Mouse (Mus musculus): ENCODE data around the gene Mtx2.

Gene Mtx2

DNA sequence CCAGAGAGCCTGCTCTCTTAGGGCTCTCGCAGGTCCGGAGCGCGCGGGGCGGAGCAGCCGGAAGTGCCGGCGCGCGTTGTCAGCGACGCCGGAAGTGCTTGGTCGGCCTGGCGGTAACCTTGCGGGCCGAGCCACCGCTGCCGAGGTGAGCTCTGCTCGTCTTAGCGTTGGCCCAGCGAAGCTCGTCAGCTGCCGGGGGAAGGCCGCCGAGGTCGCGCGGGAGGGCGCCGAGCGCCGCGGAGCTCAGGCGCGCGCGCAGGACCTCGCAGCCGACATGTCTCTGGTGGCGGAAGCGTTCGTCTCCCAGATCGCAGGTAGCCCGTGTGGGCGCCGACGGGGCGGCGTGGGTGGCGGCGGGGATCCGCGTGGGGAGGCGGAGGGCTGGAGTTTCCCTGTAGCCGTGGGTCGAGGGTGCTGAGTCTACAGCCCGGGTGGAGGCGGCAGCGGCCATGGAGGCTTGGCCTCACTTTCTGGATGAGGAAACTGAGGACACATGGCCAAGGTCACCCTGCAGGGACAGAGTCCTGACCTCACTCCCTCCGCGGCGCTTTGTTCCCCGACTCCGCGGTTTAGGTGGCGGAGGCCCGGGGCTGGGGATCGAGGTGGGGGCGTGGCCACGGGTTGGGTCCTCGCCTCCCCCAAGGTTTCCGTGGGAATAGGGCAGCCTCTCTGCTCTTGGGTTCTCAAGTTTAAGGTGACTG is at the start of gene Mtx2:
Gene Mtx2 (plus strand): TSS at position 74 of the 701 bp plus-strand sequence.
- DNase-seq, result peak; percentile 88

DNA sequence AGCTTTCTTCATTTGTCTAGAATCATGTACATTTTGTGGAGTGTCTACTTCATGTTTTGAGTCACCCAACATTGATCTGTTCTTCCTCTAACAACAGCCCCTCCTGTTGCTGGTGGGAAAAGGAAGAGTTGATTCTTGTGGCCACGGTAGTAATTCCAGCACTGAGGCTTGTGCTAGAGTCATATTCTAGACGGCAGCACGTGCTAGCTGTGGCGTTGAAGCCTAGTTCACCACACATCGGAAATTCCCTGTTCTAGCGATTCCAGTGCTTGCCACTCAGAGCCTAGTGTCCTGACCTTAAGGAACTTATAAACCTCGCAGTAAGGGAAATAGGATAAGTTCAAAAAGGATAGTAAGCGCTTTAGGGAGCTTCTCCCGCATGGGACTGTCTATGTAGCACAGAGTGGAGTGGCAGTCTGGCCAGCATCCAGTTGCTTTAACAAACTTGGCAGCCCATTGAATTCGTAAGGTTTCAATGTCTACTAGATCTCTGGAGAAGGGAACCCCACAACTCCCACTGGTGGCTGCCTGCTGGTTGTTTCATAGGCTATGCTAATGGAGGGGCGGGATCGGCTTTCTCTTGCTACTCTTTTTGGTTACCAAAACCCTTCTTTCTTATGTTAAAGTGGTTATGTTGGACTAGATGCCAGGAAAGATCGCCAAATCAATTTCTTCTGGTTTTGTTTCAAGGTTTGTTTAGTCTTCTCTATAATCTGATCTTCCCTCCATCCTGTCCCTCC is 47.9 kb upstream of the Mtx2 start:
- no peak for DNase-seq

DNA sequence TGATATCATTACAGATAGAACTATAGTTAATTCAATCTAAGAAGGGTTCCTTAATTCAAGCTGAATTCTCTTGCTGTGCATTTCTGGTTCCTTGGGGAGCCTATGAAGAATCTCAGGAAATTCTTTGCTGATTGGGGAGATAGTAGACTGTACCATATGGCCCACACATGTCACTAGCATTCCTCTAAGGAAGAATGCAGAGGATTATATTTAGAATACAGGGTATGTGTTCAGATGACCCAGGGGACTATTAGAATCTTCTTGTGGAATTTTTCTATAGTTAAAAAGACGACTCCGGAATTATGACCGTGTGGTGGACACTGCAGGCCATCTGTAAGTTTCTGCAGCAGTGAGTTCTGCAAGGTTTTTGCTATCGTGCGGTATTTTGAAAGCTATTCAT is 44.2 kb upstream of the Mtx2 start:
- DNase-seq, result no peak

DNA sequence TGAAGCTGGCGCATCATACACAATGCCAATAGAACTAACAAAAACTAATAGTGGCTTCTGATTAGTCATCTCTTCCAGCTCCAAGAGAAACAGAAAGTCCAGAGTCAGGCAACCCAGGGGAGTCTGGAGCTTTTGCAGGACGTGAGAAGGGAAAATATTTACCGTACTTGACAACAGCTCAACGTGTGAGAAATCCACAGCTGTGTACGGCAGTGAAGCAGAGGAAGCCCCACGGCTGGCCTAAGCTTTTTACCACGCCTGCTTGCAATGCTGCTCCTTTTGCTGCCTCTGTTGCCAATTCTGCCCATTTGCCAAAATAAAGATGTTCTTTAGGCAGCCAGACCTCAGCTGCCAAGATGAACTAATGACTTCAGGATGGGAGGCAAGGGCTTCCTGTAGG is 30.1 kb upstream of the Mtx2 start:
- no peak for DNase-seq

DNA sequence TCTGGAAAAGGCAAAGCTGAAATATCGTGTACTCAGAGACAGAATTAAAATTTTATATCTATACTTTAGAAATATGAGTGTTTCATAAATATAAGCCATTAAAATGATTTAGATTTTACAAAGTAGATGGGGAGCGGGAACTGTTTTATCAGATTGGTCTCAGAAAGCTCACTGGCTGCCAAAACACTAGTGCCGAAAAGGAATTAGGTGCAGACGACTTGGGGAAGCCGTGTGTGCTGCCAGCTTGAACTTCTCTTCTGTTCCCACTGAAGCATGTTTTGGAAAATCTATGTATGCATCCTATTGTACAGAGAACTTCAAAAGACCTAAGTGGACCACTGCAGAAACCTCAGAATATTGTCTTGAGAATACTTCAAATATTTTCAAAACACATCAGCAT is 17.2 kb upstream of the Mtx2 start:
- DNase-seq, result no peak

DNA sequence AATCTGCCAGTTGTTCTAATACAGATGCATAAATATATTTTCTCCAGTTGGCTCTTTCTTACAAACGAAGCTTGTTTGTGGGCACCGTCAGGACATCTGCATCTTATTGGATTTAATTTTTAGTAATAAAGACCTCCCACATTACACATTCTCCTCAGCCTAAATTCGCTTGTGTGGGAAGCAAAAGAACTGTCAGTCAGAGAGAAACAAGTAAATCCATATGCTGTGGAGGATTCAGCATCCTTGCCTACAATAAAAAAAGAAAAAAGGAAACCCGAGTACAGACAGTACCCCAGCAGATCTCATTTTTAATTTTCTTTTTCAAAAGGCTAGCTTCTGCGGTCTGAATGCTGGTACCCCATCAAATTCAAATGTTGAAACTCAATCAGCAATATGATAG is 2.9 kb upstream of the Mtx2 start:
- DNase-seq, result no peak

DNA sequence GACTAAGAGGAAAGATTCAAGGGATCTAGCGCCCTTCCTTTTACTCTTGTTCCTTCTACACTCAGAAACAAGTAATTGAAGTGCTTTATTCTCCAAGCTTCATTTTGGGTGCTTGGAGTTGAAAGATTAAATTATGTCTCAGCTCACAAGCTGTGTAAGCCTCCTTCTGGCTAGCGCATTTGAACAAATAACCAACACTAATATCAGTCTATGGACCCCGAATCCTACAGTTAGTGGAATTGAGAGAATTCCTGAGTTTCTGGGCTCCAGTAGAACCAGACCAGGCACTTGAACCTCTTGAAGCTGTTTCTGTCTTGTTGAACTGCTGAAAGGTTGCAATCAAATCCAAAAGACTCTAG is 253 bp upstream of the Mtx2 start:
- DNase-seq, result no peak

DNA sequence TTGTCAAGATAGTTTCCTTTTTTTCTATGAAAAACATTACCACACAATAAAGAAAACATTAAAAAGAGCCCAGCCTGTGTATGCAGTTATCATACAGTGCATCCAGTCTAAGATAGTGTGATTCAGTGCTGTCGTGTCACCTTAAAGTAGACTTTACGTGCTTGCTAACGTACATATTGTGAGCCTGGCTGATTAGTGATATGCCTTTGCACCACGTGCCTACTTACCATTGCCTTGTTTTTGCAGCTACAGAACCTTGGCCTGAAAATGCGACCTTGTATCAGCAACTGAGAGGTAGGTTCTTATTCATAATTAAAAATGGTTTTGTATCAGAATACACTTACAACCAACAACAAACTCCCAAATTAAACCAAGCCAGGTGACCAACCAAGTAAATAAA is 21.4 kb downstream of the Mtx2 start:
- no peak for DNase-seq

DNA sequence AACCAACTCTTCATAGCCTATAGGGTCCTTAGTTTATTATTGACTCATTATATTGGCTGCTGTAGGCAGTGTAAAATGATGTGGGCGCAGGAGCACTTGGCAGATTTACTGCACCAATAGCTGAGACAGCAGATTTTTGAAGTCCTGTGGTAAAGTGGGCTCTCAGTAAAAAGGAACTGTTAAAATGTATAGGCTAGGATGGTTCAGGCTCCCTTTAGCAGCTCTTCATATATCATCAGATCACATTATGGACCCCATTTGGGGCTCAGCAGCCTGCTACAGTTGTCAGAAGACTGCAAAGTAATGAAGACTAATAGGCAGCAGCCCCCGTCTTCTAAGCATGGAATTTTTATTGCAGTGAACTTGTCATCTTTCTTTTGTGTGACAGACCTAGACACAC is 21.9 kb downstream of the Mtx2 start:
- DNase-seq, result no peak

DNA sequence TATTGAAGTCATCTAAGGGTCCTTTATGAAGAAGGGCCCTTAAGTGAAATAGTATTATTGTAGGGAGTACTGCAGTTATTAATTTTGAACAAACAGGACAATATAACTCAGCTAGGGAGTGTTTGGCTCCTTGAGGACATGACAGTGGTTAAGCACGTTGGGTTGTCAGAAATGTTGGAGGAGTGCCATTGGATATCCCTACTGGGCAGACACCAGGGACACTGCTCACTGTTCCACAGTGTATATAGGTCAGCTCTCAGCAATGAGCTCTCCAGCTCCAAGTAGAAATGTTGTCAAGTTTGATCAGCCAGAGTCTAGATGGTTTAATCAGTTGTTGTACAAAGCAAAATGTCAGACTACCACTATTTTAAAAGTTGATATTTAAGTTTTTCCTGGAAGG is 24.4 kb downstream of the Mtx2 start:
- DNase-seq, result no peak

DNA sequence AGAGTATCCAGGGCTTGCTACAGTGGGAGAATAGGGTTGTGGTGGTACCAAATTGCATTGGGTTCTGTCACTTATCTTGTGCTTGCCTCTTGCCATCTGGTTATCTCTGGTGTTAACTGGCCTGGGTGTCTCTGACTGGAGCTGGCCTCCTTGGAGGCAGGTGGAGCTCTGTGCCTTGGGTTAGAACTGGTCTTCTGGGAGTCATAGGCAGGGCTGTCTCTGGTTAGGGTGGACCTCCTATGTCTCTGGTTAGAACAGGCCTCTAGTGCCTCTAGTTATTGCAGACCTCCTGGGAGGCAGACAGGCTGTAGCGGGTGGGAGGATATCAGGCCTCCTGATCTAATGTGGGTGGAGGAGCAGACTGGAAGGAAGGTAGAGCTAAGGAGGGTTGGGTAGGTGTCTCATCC is 36.5 kb downstream of the Mtx2 start:
- no peak for DNase-seq

DNA sequence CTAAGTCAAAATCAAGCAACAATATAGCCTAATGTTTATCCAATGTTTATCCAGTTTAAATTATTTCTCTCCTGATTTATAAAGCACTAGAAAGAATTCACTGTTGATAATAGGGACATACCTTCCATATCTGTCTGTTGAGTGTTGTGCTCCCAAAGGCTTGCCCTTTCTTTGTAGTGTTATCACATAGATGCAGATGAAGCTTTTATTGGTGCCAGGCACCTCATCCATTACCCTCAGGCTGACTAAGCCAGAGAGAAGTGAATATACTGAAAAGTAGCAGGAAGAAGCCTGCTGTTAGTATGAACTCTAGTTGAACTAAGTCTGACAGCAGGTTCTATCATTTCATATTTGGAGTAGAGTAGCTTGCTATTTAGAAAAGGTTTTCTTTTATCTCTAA is 39.8 kb downstream of the Mtx2 start:
- DNase-seq, result no peak

DNA sequence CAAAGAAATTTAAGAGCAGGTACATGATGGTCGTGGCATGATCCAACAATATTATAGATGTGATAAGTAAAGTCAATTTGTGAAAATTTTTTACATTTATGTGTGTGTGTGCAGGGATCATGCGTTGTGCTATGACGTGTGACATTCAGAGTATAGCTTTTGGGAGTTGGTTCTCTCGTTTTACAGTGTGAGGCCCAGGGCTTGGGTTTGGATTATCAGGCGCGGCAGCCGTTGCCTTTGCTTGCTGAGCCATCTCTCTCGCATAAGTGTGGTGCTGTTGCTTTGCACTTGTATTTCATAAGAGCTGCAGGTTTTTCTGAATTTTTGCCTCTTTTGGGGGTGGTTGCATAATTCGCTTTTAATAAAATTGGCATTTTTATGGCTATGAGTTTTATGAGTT is 48.4 kb downstream of the Mtx2 start:
- no peak for DNase-seq

DNA sequence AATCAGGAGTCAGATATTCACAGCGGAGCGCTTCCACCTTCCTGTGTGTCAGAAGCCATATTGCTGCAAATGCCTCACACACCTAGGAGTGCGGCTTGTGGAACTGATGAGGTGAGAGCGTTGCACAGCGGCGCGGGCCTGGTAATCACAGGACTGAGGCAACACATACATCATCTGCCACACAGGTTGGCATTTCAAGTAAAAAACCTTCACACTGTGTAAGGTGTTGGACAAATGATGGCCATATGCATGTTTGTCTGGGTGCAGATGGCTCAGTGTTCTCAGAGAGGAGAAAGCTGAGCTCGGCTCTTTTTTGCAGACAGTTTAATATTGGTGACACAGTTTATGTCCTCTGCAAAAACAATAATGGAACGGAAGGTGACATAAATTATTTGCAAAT is 58.8 kb downstream of the Mtx2 start:
- no peak for DNase-seq

DNA sequence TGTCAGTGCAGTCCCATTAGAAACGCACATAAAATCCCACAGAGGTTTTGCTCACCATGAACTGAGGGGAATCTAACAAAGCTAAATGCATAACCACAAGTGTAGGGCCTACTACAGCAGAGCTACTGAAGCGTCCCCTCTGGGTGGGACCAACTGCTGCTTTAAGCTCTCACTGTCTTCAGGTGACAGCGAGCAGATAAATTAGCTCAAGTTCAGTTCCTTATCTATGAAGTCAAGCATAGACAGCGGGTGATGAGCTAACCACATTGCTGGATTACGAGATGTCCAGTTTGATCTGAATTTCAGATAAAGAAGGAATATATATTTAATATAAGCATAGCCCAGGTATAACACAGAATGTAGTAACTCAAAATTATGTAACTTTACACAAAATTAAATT is 66.3 kb downstream of the Mtx2 start:
- no peak for DNase-seq

DNA sequence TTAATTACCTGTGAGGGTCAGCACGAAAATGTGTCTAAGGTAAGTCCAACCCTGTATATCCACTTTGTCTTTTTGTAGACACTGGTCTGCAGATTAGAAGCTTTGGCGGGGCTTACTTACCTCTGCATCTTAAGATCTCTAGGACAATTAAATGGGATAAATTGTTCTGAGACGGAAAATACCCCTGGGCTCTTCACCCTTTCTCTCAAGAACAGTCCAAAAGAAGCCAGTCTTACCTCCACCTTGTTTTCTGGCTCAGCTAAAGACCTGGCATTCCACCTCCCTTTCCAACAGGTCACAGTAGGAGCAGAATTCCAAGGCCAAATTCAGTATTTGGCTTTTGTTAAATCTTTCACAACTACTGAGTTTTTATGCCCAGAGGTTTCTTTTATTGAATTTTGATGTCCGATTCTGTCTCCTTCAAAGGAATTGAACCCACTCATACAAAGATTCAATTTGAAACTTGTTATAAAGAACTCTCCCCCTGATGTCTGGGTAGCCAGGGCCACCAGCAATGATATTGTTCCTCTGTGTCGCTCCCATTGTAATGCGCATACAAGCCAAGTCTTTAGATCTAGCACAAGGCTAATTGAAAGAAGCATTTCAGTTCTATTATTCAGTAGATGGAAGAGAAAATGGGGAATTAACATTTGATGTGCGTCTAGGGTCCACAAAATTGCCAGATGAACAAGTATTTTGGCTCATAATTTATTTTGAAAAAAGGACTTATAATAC is 67.4 kb downstream of the Mtx2 start:
- DNase-seq, result no peak

DNA sequence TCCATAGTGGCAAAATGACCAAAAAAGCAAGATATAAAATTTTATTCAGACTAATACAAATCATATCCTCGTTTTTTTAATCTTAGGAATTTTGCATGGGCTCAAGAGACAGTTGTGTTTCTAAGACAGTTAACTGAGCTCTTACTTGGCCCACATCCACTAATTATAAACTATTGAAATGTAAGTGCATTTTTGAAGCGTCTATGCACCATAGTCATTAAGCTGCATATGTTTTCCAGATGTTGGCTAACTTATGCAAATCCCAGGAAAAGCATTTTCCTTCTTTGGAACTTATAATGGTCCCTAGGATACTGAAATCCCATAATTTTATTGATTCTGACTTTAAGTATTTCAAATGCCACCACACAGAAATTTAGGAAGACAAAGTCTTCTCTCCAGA is 68.5 kb downstream of the Mtx2 start:
- DNase-seq, result no peak

DNA sequence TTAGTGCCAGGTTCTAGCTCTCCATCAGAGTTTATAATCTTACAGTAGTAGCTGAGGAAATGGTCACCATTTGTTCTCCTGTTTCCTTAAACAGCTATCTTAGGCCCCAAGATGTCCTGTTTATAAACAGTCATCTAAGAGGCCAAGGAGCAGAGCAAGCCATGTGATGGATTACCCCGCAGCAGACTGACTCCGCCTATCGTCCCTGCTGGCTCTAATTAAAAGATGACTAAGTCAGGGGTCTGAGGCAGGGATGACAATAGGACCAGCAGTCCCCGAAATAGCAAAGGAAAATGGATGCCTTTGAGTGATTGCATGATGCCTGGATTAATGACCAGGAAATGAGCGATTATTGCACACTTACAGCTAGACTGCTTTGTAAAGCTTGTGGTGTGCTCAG is 74.4 kb downstream of the Mtx2 start:
- DNase-seq, result peak; percentile 38

DNA sequence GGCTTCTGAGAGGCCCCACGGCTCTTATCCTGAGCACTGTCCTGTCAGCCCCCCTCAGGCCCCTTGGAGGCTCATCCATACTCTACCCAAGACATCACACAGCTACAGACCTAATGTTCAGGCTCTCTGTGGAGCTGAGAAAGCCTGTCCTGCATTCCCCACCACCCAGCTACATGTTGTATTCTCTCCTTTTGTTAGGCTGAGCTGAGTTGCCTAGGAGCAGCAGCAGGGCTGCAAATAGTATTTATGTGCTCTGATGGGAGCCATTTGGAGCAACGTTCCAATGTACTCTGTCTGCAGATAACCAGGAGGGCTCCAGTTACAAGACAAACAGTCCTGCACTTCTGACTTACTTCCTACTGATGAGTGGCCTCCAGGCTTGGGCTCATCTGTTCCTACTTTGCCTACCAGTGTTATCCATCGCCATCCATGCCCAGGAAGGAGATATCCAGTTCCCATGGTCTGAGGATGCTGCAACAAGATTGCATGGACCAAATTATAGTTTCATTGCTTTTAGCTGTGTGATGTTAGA is 76.2 kb downstream of the Mtx2 start:
- no peak for DNase-seq

DNA sequence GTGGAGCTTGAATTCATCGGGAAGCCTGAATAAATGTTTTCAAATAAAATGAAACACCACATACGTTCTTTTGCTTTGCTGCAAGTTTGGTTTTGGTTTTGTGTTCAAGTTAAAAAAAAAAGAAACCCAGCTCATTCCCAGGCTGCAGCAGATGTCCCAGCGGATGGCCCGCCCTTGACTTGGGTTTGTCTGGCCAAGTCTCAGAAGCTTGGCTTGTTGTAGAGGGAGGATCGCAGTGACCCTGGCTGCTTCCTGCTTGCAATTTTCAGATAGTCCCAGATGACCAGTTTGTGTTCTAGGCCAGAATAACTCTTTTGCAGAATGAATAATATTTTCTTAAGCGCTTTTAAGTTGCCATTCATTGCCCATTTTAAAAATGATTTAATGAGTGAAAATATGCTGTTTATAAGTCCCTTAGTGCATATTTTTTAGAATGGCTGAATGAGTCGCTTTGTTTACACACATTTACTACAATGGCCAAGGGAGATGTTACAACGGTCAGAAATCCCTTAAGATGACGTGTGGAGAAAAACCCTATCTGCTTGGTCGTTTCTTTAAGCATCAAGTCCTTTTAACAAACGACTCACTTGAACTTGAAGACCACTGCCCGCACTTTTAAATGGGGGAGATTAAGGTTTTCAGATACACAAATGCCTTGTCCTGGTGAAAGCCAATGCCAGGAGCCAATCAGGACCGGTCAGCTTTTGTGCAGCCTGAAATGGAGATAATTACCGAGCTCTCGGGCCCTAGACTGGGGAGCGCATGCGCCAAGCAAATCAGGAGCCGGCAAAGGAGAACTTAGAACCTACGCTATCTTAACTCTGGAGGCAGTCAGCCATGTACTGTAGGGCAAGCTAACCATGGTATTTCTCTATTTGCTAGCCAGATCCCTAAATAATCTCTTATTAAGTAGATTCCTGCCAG is 82.0 kb downstream of the Mtx2 start:
- peak; percentile 83 for DNase-seq

DNA sequence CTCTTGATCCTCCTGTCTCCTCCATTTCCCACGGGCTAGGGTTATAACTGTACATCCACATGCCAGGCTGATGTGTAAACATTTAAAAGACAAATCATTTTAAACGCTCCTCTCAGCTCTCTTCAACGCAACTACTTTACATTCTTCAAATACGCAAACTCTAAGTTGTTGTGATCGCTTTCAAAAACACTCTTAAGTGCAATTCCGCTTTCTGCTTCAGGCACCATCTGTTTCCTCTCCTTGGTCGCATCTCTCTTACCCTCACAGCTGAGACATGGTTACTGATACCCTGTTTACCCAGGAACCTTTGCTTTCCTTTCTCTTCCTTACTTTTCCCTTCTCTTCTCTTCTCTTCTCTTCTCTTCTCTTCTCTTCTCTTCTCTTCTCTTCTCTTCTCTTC is 86.4 kb downstream of the Mtx2 start:
- DNase-seq, result no peak

DNA sequence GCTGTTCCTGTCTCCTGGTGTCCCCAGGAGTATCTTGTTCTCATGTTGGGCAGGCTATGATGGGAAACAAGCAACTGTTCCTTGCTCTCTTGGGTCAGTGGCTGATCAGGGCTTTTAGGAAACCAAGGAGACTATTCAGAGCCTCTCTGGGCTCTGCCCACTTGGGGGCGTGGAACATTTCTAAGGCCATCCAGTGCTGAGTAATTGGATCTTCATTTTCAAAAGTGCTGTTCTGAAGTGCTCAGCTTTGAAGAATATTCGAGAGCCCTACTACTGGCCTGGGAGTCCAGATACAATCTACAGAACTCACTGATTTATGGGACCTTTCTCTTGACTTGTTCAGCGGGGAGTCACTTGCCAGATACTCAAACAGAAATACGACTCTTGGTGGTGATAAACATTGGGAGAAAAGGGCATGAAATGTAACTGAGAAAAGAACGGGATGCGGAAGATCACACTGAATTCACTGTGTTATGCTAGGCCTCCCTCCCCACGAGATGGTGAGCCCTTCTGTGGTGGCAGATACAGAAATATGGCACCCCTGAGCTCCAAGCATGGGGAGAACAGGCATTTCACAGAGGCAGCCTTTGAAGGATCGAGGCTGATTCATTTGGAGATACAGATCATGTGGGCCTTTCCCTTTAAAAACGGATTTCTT is 92.4 kb downstream of the Mtx2 start:
- no peak for DNase-seq

Data from kidney, postnatal 10 days (tissue).